Mouse (Mus musculus) neural tube, embryonic 11.5 days (tissue): ENCODE measurements around the gene Vamp1. TPM values are rescaled to one million over a fixed set of nuclear protein-coding genes. Genes with fewer than 3 reads are reported as not detected.

Source experiments
- ATAC-seq: fragments of 200-750 bp; cut with Nextera tagmentation; 2 replicates; pipeline ENCODE4 v1.8.0; 2017; ENCODE audit warnings: moderate number of reproducible peaks, mild to moderate bottlenecking, moderate TSS enrichment, moderate library complexity; ENCODE audit not compliant: insufficient read depth, low FRiP score, low TSS enrichment
- DNase-seq: peaks from one replicate; pipeline ENCODE4 v3.0.0-alpha.2; 2015; ENCODE audit warnings: low spot score
- H3K27ac ChIP-seq: fragments of 300-500 bp; sonication (generic); 2 replicates; pipeline ENCODE4 v1.5.1; 2014; ENCODE audit warnings: low read depth, mild to moderate bottlenecking, low read length
- H3K27me3 ChIP-seq: fragments of 300-500 bp; sonication (generic); 2 replicates; pipeline ENCODE4 v1.6.1; 2014; ENCODE audit warnings: mild to moderate bottlenecking, low read length, mixed read lengths; ENCODE audit not compliant: control insufficient read depth, insufficient read depth
- H3K36me3 ChIP-seq: fragments of 300-500 bp; sonication (generic); 2 replicates; pipeline ENCODE4 v1.6.1; 2014; ENCODE audit warnings: mild to moderate bottlenecking, low read length, moderate library complexity, mixed read lengths; ENCODE audit not compliant: control insufficient read depth, insufficient read depth
- H3K4me1 ChIP-seq: fragments of 300-500 bp; sonication (generic); 2 replicates; pipeline ENCODE4 v1.6.1; 2014; ENCODE audit warnings: low read length, mixed read lengths; ENCODE audit not compliant: control insufficient read depth, insufficient read depth
- H3K4me2 ChIP-seq: fragments of 300-500 bp; sonication (generic); 2 replicates; pipeline ENCODE4 v1.6.1; 2014; ENCODE audit warnings: low read depth, mild to moderate bottlenecking, moderate library complexity
- H3K4me3 ChIP-seq: fragments of 300-500 bp; sonication (generic); 2 replicates; pipeline ENCODE4 v1.5.1; 2014; ENCODE audit warnings: low read depth, low read length
- H3K9ac ChIP-seq: fragments of 300-500 bp; sonication (generic); 2 replicates; pipeline ENCODE4 v1.6.1; 2014; ENCODE audit warnings: mild to moderate bottlenecking, low read length
- H3K9me3 ChIP-seq: fragments of 300-500 bp; sonication (generic); 2 replicates; pipeline ENCODE4 v1.6.1; 2016; ENCODE audit warnings: low read length; ENCODE audit not compliant: control insufficient read depth
- WGBS: fragments of 180-500 bp; shearing (Covaris S2); extraction: QIAGEN DNeasy Blood & Tissue Kit; methylation state at CpG from one replicate; pipeline ENCODE4 v1.1.7; 2014; 5-methylcytosine and 5-hydroxymethylcytosine counted together
- polyA plus RNA-seq: library from polyadenylated mRNA; unstranded; fragments of >200 nt; fragmentation: Nextera tagmentation; extraction: Ambion mirVana; gene quantifications from 2 replicates; pipeline ENCODE4 v1.2.1, GENCODE M21; 2014

Gene Vamp1
- polyA plus RNA-seq, 1 experiment from 2014 or later, result 2.2 TPM

DNA sequence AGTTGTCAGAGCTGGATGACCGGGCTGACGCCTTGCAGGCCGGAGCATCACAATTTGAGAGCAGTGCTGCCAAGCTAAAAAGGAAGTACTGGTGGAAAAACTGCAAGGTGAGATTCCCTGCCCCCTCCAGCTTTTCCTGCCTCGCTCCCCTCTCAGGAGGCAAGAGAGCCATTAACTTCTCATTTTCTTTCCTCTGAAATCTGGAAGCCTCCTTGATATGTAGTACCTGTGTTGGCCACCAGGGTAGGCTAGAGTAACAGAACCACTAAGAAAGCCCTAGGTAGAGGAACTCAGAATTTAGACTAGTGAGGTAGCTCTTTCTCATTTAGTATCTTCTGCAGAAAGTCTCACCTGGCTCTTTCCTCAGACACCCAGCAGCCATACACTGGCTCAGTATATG lies 3.6 kb downstream of the Vamp1 start:
- H3K27ac ChIP-seq, result no peak overlapping the region
- no peaks in the 10 kb centered on the region; the same call in 1 of the 2 replicates for H3K4me1 ChIP-seq
- ATAC-seq (no peak), DNase-seq (peak; percentile 48)
- no peaks in the 10 kb centered on the region for H3K9me3 ChIP-seq
- no peaks in the 10 kb centered on the region for H3K36me3 ChIP-seq
- 82% methylated on average over 4 of the region's 4 CpGs for WGBS
- no peak overlapping the region for H3K9ac ChIP-seq
- H3K27me3 ChIP-seq, result no peaks in the 10 kb centered on the region
- H3K4me2 ChIP-seq, result no peak overlapping the region
- no peak overlapping the region for H3K4me3 ChIP-seq

DNA sequence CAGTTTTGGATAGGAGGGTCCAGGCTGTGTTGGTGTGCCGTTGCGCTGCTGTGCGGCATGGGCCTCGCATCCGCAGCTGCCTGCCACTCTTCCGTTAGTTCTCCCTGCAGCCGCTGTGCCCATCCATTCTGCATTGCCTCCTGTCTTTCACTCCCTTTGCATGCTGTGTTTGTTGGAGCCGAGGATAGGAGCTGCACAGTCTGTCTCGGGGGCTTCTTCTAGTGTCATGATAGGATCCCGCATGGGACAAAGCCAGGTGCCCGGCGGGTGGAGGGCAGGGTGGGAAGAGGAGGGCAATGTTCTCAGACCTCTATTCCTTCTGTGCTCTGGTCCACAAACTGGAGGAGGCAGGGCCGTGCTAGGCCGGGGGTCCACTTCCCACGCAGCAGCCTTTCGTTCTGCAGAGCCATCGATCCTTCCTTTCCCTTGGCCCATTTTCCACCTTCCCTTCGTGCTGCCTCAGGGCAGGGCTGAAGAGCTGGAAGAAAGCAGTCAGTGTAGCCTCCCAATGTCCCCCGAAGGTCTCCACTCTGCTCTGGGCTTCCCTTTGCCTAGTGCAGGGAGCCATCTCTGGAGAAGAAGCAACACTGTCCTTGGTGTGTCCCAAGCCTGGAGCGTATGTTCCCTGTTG lies 5.9 kb downstream of the Vamp1 start:
- H3K27ac ChIP-seq, result no peak overlapping the region
- WGBS, result 91% methylated on average over 20 of the region's 20 CpGs
- ATAC-seq (no peak), DNase-seq (no peak)
- no peak overlapping the region for H3K9ac ChIP-seq
- H3K4me3 ChIP-seq, result no peak overlapping the region
- H3K27me3 ChIP-seq, result no peaks in the 10 kb centered on the region
- no peaks in the 10 kb centered on the region for H3K9me3 ChIP-seq
- no peak overlapping the region for H3K4me2 ChIP-seq
- H3K4me1 ChIP-seq, result no peaks in the 10 kb centered on the region; the same call in 1 of the 2 replicates
- no peaks in the 10 kb centered on the region for H3K36me3 ChIP-seq

DNA sequence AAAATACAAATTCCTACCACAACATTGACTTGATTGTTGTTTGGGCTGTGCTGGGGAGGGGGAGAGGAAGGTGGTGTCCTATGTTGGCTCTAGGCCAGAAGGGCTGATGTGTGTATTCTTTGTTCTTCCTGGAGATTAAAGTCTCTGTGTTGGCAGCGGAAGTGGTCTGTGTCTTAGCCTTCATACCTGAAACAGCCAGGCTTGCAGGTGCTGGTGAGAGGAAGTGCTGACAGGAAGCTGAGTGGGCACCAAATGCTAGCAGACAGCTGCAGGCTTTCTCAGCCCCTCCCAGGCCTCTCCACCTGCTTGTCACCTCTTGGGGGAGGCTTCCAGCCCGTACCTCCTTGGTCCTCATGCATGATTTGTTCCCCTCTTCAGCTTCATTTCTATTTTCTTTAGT lies 6.8 kb downstream of the Vamp1 start:
- Histone ChIP-seq H3K27ac (no peak overlapping the region), H3K9ac (no peak overlapping the region), H3K27me3 (no peaks in the 10 kb centered on the region), H3K4me2 (no peak overlapping the region), H3K9me3 (no peaks in the 10 kb centered on the region), H3K4me3 (no peak overlapping the region), H3K4me1 (no peaks in the 10 kb centered on the region), H3K36me3 (no peaks in the 10 kb centered on the region)
- ATAC-seq (no peak), DNase-seq (no peak)
- WGBS, result 83% methylated on average over 2 of the region's 2 CpGs

DNA sequence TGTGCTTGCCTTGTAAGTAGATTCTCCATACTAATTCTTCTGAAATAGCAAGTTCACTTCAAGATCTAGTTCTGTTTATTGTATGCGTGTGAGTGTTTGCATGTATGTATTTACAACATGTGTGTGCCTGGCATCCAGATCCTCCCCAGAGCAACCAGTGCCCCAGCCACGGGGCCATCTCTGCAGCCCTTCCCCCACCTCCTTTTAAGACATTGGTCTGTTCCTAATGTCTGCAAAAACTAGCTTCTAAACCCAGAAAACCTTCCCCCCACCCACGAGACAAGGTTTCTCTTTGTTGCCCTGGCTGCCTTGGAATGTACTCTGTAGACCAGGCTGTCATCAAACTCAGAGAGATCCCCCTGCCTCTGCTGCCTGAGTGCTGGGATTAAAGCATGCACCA lies 7.2 kb downstream of the Vamp1 start:
- no peaks in the 10 kb centered on the region for H3K36me3 ChIP-seq
- WGBS, result 81% methylated on average over 3 of the region's 3 CpGs
- H3K4me3 ChIP-seq, result no peak overlapping the region
- no peak overlapping the region for H3K27ac ChIP-seq
- no peak overlapping the region for H3K4me2 ChIP-seq
- no peaks in the 10 kb centered on the region for H3K4me1 ChIP-seq
- ATAC-seq (no peak), DNase-seq (no peak)
- no peaks in the 10 kb centered on the region for H3K27me3 ChIP-seq
- no peaks in the 10 kb centered on the region for H3K9me3 ChIP-seq
- H3K9ac ChIP-seq, result no peak overlapping the region

DNA sequence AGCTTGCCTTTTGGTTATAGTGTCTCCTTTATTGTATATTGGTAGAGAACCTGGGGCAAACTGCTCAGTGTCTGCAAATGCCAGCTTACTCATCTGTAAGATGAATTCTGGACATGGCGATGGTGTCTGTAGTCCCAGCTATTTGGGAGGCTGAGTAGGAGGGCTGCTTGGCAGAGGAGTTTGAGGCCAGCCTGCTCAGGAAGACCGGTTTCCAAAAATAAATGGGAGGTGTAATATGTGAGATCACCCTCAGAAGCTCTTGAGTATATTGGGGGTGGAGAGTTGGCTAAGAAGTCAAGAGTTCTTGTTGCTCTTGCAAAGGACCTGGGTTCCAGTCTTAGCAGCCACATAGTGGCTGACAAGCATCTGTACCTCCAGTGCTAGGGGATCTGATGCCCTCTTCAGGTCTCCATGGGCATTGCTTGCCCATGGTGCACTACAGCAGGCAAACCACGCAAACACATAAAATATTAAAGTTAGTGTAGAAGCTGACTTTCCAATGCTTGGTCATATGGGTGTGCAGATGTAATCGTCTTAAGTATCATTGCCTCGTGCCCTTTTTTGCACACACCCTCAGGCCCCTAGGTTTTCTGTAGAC lies 10.3 kb downstream of the Vamp1 start:
- 81% methylated on average over 5 of the region's 5 CpGs for WGBS
- Histone ChIP-seq H3K4me2 (no peak overlapping the region), H3K27me3 (no peaks in the 10 kb centered on the region), H3K9ac (no peak overlapping the region), H3K4me1 (no peaks in the 10 kb centered on the region), H3K36me3 (no peaks in the 10 kb centered on the region), H3K4me3 (no peak overlapping the region), H3K9me3 (no peaks in the 10 kb centered on the region), H3K27ac (no peak overlapping the region)
- ATAC-seq (no peak), DNase-seq (no peak)

DNA sequence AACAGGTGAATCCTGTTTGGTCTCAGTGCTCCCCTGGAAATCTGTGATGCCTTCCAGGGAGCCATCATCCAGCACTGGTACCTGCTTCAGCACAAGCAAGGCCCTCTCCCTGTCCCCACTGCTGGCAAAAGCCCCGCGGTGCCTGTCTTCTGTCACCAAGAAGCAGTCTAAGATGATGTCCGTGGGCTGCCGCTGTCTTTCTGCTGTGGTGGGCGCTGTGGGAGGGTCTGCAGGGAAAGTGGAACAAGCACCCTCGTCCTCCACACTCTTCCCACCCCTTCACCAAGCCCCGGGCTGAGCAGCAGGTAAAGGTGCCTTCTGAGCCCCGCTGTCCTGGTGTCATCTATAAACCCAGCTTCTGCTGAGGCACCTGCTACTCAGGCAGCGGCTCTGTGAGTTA lies 15.2 kb downstream of the Vamp1 start:
- Histone ChIP-seq H3K4me3 (no peak overlapping the region), H3K9ac (0 out of 2 replicates have a peak overlapping the region, but pooled peaks have one; percentile 6), H3K36me3 (no peaks in the 10 kb centered on the region), H3K9me3 (no peaks in the 10 kb centered on the region), H3K27ac (no peak overlapping the region), H3K4me1 (no peaks in the 10 kb centered on the region), H3K27me3 (no peaks in the 10 kb centered on the region), H3K4me2 (no peak overlapping the region)
- 66% methylated on average over 9 of the region's 9 CpGs for WGBS
- no peak for DNase-seq
- ATAC-seq, result no peak

DNA sequence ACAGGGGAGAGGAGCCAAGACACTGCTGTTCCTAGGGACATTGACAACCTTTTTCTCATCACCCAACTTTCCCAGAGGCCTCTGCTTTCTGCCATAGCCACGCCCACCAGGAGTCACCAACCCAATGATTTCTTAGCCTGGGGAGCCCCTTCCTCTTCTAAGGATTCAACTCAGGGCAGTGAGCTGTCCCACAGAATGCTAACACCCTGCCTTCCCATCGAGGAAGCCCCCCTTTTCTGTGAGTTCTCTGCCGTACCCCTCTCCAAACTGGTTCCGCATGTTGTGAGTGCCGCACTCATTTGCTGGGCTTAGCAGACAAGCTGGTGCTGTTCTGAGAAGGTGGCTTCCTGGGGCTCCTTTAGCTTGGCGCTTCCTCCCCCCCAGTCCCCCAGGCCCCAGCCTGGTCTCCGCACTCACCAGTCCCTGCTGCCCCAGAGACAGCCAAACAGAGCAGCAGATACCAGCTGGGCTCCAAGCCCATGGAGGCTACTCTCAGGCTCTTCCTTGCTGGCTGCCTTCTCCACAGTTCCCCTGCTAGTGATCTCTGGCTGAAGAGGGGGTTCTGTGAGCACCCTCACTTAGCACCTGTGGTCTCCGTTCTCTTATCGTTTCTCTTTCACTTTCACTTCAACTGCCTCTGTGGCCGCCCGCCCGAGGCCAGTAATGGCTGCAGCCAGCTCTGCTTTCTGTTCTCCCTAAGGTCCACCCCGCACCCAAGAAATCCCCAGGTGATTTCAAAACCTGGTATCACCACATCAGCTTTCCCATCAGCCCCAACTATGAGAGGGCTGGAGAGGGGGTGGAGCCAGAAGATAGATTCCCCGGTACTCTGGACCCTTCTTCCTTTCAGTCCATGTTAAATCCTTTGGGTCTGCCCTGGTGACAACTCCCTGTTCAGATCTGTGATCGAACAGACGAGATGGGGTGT lies 16.0 kb downstream of the Vamp1 start, which contains the start of gene Tapbpl:
Tapbpl (minus strand) TSS at position 744 of the 928 bp plus-strand sequence.
- 9% methylated on average over 16 of the region's 16 CpGs for WGBS
- peak within 1 kb of the TSS; percentile 32 for H3K4me3 ChIP-seq
- H3K9ac ChIP-seq, result peak within 1 kb of the TSS; percentile 68
- no peaks in the 10 kb centered on the region for H3K36me3 ChIP-seq
- H3K27ac ChIP-seq, result no peak within 1 kb of the TSS
- no peaks in the 10 kb centered on the region for H3K27me3 ChIP-seq
- H3K4me1 ChIP-seq, result no peaks in the 10 kb centered on the region
- H3K4me2 ChIP-seq, result peak within 1 kb of the TSS; percentile 54
- peak; percentile 63 for ATAC-seq
- H3K9me3 ChIP-seq, result no peaks in the 10 kb centered on the region
- peak; percentile 64 for DNase-seq

DNA sequence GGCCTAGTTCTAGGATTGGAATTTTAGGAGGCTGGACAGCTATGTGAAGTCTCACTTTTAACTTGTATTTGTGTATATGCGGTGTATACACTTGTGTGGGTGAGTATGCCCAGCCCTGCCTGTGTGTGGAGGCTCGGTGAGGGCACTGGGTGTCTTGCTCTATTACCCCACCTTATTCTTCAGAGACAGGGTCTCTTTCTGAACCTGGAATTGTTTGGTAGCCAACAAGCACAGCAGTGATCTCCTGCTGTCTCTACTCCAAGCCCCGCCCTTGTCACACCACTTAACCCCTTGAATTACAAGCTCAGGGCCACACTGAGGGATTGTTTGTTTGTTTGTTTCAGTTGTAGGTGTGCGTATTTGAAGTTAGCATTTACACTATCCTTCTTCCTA lies 16.7 kb downstream of the Vamp1 start:
- Histone ChIP-seq H3K9me3 (no peaks in the 10 kb centered on the region), H3K4me1 (no peaks in the 10 kb centered on the region), H3K4me3 (peak overlapping the region; percentile 32; the same call in 1 of the 2 replicates), H3K27me3 (no peaks in the 10 kb centered on the region), H3K27ac (no peak overlapping the region), H3K36me3 (no peaks in the 10 kb centered on the region), H3K4me2 (peak overlapping the region; percentile 54), H3K9ac (peak overlapping the region; percentile 68)
- DNase-seq (no peak), ATAC-seq (0 out of 2 replicates have a peak, but pooled peaks have one; percentile 2)
- 60% methylated on average over 4 of the region's 4 CpGs for WGBS
